Mouse (Mus musculus) bone marrow macrophage, adult 2 months (primary cell): ENCODE data around the gene Rassf1. TPM values are rescaled to one million over a fixed set of nuclear protein-coding genes. Genes with fewer than 3 reads are reported as not detected.

ENCODE experiments used
- H3K27ac ChIP-seq: 2 replicates; pipeline ENCODE4 v1.5.1; 2012; ENCODE audit warnings: low read depth, low read length; ENCODE audit not compliant: insufficient read depth
- H3K4me1 ChIP-seq: 2 replicates; pipeline ENCODE4 v1.6.1; 2012; ENCODE audit warnings: low read length; ENCODE audit not compliant: control insufficient read depth, insufficient read depth
- H3K4me3 ChIP-seq: 2 replicates; pipeline ENCODE4 v1.5.1; 2012; ENCODE audit warnings: mild to moderate bottlenecking, low read length, moderate library complexity; ENCODE audit not compliant: insufficient read depth
- CTCF ChIP-seq: IDR thresholded peaks from 2 replicates; pipeline ENCODE4 v1.5.1; 2012; ENCODE audit warnings: low read depth, mild to moderate bottlenecking, low read length, moderate library complexity
- POLR2A ChIP-seq: IDR thresholded peaks from 2 replicates; pipeline ENCODE4 v1.6.1; 2012; ENCODE audit warnings: mild to moderate bottlenecking, low read depth, low read length, borderline replicate concordance
- polyA plus RNA-seq: library from polyadenylated mRNA; stranded (reverse); fragments of >200 nt; gene quantifications from 2 replicates; pipeline ENCODE4 v1.2.4, GENCODE M21; 2012; ENCODE audit not compliant: missing spikeins, insufficient read depth, insufficient read length

The Rassf1 gene
- 45.1 and 46.2 TPM in 2 replicates for polyA plus RNA-seq

DNA sequence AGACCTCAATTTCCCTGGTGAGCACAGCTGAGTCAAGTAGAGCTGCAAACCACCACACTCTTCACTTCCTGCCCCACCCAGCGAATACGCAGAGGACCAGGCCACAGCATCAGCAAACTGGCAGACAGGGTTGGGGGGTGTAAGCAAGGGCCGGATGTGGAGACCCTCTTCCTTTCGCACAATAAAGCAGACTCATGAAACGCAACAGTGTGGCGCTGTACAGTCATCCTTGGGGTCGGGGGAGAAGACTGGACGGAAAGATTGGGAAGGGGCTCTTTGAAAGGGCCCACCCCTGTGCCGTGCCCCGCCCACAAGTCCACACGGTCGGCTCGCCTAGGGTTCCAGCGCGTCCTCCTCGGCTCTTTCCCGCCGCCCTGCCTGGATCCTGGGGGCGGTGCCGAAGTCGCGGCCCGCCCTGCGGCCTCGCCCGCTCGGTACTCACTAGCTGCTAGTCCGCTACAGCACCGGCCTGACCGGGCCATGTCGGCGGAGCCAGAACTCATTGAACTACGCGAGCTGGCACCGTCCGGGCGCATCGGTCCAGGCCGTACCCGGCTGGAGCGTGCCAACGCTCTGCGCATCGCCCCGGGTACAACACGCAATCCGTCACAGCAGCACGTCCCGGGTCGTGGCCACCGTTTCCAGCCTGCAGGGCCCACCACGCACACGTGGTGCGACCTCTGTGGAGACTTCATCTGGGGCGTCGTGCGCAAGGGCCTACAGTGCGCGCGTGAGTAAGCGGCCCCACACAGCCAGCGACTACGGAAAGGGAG lies at the start of gene Rassf1:
TSS of gene Rassf1 (plus strand) at position 439 of the 773 bp plus-strand sequence.
- peaks cover 34% of the 10 kb centered on the region for H3K4me1 ChIP-seq

DNA sequence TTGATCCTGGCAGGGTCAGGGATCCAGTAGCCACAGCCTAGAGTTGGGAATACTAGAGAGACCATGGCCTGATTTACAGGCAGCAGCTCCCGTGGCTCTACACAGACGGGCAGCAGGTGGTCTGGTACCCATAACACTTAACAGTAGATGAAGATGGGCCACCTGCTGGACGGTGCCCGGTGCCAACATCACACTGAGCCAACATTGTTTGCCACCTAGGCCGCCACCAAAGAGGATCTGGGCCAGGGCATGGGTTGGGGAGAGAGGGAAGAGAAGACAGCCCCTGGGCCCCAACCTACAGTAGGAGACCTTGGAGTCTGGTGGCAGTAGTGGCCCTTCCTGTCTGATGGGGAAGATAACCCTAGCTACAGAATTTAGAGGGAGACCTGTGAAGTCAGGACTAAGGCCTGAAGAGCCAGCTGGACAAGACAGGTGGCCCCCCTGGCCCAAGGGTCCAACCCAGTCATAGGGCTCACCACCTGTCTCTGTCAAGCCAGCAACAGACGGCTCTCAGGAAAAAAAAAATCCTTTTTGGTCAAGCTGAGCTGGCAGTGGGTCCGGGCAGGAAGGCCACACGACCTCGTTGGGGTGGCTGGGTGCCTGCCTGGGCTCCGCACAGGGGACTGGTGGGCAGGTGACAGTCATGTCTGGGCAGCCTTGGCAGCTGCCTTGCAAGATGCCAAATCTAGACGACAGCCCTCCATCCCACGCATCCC lies 49.1 kb upstream of the Rassf1 start:
- Histone ChIP-seq H3K27ac (no peak overlapping the region), H3K4me3 (no peak overlapping the region), H3K4me1 (no peaks in the 10 kb centered on the region)
- TF ChIP-seq POLR2A (no peak), CTCF (no peak)

More for the DNA sequence above, at the start of gene Rassf1:
- Histone ChIP-seq H3K4me3 (peak within 1 kb of the TSS; percentile 63), H3K27ac (no peak within 1 kb of the TSS)
- TF ChIP-seq POLR2A, result no peak
- TF ChIP-seq CTCF, result no peak

DNA sequence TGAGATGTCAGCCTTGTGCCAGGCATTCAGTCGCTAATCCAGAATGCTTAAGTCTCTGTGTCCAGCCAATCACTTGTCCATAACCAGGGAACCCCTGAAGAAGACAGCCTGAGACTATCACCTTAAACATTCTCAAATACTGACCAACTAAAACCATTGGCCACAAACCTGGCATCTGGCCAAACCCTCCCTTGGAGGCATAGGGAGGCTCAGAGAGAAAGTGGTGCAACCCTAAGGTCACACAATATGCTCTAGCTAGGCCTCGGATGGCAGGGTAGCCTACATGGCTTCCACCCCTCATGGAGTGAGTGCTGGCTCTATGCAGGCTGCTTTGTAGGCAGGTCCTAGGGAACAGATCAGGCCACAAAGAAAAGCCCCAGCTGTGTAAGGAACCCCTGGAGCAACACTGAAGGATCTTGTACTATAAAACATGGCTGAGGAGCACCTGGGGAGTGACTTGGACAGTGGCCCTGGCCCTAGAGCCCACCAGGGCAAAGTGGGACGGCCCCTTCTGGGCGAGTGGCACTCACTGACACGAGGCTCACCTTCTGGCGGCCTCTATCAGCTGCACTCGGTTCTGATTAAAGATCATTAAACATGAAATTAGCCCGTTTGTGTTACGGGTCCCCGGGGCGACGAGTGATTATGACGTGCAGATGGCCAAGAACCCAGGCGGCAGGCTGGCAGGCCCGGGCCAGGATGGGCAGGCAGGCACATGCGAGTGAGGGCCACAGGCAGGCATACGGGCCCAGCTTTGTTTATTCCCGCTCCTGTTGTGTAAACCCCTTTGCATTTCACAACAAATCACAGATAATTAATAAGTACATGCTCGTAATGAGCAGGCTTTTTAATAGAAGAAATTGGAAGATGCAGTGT lies 46.5 kb upstream of the Rassf1 start:
- Histone ChIP-seq H3K4me3 (no peak overlapping the region), H3K4me1 (no peaks in the 10 kb centered on the region), H3K27ac (no peak overlapping the region)
- TF ChIP-seq POLR2A (no peak), CTCF (no peak)

DNA sequence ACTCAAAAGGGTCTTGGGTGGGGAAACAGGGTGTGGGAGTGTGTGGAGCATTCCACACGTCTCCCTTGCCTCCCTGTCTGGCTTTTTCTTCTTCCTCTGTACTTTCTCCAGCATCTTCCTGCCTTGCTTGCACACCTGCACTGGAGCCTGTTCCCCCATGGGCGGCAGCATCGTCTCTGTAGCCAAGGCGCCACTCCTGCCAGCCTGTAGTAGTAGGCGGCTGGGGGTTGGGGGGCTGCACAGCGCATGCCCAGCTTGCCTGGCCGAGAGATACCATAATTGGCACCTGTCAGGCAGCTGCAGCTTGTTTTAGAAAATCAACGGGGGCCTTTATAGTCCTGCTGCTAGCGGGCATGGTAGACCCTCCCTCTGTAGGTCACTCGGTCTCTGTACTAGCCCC lies 43.1 kb upstream of the Rassf1 start:
- H3K27ac ChIP-seq, result no peak overlapping the region
- TF ChIP-seq POLR2A (no peak), CTCF (no peak)

DNA sequence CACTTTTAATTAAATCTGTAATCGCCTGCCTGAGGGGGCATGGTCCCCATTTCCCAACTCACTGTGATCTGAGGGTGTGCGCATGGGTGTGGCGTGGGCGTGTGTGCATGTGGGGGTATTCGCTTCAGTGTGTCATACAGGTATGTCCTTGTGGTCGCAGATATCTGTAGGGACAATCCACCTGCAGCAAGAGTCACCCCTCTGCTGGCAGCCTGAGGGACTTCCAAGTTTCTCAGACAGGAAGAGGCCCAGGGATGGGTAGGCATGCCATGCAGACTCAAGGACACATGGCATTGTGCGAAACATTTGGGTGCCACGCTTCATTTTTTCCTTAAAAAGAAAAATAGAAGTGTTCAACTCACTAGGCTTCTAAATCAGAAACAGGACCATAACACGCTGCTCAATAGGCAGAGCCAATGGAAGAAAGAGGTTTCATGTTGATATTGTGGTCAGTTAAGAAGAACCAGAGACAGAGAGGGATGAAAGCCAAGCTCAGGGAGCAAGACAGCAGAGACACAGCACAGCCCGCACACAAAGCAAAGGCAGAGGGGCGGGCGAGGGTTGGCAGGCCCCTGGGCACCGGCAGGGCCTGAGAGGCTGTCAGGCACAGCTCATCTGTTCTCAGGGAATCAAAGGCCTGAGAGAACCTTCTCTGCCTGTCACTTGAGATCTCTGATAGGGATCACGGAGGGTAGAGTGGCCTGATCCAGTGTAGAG lies 40.8 kb upstream of the Rassf1 start:
- Histone ChIP-seq H3K4me1 (no peaks in the 10 kb centered on the region), H3K4me3 (no peak overlapping the region), H3K27ac (no peak overlapping the region)
- TF ChIP-seq POLR2A, result no peak
- no peak for TF ChIP-seq CTCF

More for the DNA sequence above, 43.1 kb upstream of the Rassf1 start:
- Histone ChIP-seq H3K4me3 (no peak overlapping the region), H3K4me1 (no peaks in the 10 kb centered on the region)

DNA sequence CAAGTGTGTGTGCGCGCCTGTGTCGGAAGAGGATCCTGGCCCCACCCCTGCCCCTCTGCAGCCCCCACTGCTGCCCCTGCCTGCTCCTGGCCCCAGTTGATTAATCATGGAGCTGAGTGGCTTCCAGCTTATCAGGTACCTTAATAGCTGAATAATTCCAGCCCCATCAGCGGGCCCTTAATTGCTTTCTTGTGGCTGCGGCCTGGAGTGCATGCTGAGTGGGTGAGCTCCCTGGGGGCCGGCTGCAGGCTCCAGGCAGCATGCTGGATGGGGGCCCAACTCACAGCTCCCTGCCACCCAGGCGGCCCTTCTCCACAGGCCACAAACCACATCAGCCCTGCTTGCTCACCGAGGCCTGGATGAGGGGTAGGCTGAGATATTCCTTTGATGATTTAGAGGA lies 39.9 kb upstream of the Rassf1 start:
- Histone ChIP-seq H3K4me1 (no peaks in the 10 kb centered on the region), H3K4me3 (no peak overlapping the region), H3K27ac (no peak overlapping the region)
- TF ChIP-seq POLR2A, result no peak
- no peak for TF ChIP-seq CTCF

DNA sequence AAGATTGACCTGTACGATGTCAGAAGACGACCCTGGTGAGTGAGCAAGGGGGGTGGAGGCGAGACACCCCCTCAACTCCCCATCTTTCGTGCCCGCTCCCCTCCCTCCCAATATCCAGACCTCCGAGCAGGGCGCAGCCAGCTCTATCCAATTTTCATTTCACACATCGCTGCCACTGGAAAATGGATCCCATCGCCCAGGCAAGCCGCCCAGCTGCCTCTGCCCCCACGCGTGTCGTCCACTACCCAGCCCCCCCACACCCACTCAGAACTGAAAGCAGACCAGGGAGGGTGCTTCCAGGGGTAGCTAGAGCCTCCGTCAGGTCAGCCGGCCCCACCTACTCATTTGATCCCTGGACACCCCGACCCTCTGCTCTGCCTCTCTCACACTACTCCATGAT lies 39.0 kb upstream of the Rassf1 start:
- no peaks in the 10 kb centered on the region for H3K4me1 ChIP-seq
- no peak overlapping the region for H3K27ac ChIP-seq
- no peak overlapping the region for H3K4me3 ChIP-seq
- TF ChIP-seq POLR2A (no peak), CTCF (no peak)

DNA sequence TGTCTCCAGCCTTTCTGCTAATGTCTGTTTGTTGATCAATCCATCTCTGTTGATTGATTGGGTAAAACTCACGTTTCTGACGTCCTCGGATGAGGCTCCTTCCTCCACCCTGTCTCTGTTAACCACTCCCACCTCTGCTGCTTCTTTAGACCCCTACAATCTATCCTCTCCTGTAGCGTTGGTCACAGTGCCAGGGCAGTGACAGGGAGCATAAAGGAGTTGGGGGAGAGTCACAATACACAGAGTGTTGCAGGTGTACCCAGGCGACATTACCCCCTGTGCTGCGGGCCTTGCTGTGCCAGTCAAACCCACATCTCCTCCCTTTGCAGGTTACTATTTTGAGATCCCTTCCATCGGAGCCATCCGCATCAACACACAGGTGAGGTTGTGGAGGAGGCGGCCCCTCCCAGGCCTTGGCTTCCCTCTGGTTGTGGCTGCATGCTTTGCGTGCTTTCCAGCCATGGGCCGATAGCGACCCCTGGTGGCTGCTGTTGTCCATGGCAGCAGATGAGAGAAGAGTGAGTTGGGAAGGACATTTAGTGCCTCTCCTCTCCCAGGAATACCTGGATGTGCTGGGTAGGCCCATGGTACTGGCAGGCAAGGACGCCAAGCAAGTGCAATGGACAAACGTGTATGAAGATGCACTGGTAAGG lies 36.9 kb upstream of the Rassf1 start:
- peak; percentile 89 for TF ChIP-seq CTCF
- TF ChIP-seq POLR2A, result no peak
- H3K27ac ChIP-seq, result no peak overlapping the region
- no peak overlapping the region for H3K4me3 ChIP-seq
- H3K4me1 ChIP-seq, result no peaks in the 10 kb centered on the region

DNA sequence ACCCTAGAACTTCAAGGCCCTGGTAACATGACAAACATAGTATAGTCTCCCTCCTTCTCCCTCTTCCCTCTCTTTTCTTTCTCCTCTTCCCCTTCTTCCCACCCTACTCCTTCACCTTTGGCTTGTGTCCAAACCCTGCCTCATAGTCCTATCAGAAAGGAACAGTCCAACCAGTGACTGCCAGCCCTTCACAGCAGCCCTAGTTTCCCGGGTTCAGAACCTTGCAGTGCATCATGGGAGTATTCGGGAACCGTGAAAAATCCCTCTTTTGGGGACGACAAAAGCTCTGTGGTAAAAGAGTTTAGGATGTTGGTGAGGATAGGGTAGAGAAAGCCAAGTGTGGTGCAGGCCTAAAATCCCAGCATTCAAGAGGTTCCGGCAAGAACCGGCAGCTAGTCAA lies 31.0 kb upstream of the Rassf1 start:
- H3K27ac ChIP-seq, result no peak overlapping the region
- TF ChIP-seq POLR2A (no peak), CTCF (no peak)
- H3K4me1 ChIP-seq, result no peaks in the 10 kb centered on the region
- H3K4me3 ChIP-seq, result no peak overlapping the region
